Mouse (Mus musculus) erythroblast, embryonic 14.5 days (primary cell): ENCODE measurements around the gene Ccdc162. TPM values are rescaled to one million over a fixed set of nuclear protein-coding genes. Genes with fewer than 3 reads are reported as not detected.

Source experiments
- H3K27me3 ChIP-seq: 2 replicates; pipeline ENCODE4 v1.6.1; 2012; ENCODE audit warnings: inconsistent platforms; ENCODE audit not compliant: control insufficient read depth
- H3K36me3 ChIP-seq: 2 replicates; pipeline ENCODE4 v1.6.1; 2012; ENCODE audit warnings: mild to moderate bottlenecking, inconsistent platforms; ENCODE audit not compliant: control insufficient read depth
- H3K4me1 ChIP-seq: 2 replicates; pipeline ENCODE4 v1.6.1; 2012; ENCODE audit warnings: inconsistent platforms; ENCODE audit not compliant: control insufficient read depth
- H3K4me3 ChIP-seq: replicated peaks from 2 replicates; pipeline ENCODE3; 2012; ENCODE audit warnings: moderate library complexity, mild to moderate bottlenecking, inconsistent platforms
- H3K9me3 ChIP-seq: 2 replicates; pipeline ENCODE4 v1.6.1; 2012; ENCODE audit warnings: low read length, inconsistent platforms, mixed read lengths; ENCODE audit not compliant: control insufficient read depth
- GATA1 ChIP-seq: IDR thresholded peaks from 2 replicates; pipeline ENCODE4 v1.6.1; 2012; ENCODE audit warnings: low read length, inconsistent platforms, mixed read lengths
- TAL1 ChIP-seq: IDR thresholded peaks from 3 replicates; pipeline ENCODE4 v1.6.1; 2012; ENCODE audit warnings: low read length, inconsistent platforms, mixed read lengths
- polyA plus RNA-seq: library from polyadenylated mRNA; stranded (reverse); fragments of >175 nt; gene quantifications from 2 replicates; pipeline ENCODE4 v1.2.3, GENCODE M21; 2012

Ccdc162 gene
- polyA plus RNA-seq, 1 experiment, result not detected

- Histone ChIP-seq H3K4me3 (no peak overlapping the region), H3K27me3 (no peaks in the 10 kb centered on the region), H3K36me3 (no peaks in the 10 kb centered on the region), H3K4me1 (no peaks in the 10 kb centered on the region), H3K9me3 (no peaks in the 10 kb centered on the region; the same call in 1 of the 2 replicates)
- no peak for TF ChIP-seq GATA1
Measured at GRCm38 (mm10) chr10:41619988-41620387, 96.4 kb downstream of the Ccdc162 start.

DNA sequence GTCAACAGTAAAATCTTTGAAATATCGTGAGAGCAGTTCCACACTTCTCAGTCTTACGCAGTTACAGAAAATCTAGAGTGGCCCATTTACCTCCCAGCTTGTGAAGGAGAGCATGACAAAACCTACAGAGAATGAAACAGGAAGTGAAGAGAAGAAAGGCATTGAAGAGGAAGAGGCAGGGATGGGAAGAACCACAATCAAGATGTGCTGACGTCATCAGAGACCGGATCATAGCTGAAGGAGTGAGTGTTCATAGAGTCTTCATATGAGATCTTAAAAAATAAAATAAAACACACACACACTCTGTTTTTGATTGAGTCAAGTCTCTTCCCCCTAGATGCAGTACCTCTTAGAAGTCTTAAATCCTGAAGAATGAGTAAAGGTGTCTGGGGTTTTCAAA lies 100.9 kb downstream of the Ccdc162 start:
- Histone ChIP-seq H3K27me3 (no peaks in the 10 kb centered on the region), H3K9me3 (no peaks in the 10 kb centered on the region), H3K4me3 (no peak overlapping the region), H3K36me3 (no peaks in the 10 kb centered on the region), H3K4me1 (no peaks in the 10 kb centered on the region)
- no peak for TF ChIP-seq GATA1

- H3K9me3 ChIP-seq, result no peaks in the 10 kb centered on the region
Measured at GRCm38 (mm10) chr10:41611941-41612340, 104.5 kb downstream of the Ccdc162 start.

GRCm38 (mm10) chr10:41609475-41609874 lies 107.0 kb downstream of the Ccdc162 start:
- Histone ChIP-seq H3K36me3 (no peaks in the 10 kb centered on the region), H3K27me3 (no peaks in the 10 kb centered on the region), H3K4me3 (no peak overlapping the region), H3K4me1 (peaks cover 5% of the 10 kb centered on the region), H3K9me3 (no peaks in the 10 kb centered on the region)
- TF ChIP-seq TAL1 (no peak), GATA1 (no peak)

More at GRCm38 (mm10) chr10:41611941-41612340, 104.5 kb downstream of the Ccdc162 start:
- Histone ChIP-seq H3K4me1 (no peaks in the 10 kb centered on the region), H3K36me3 (no peaks in the 10 kb centered on the region), H3K4me3 (no peak overlapping the region), H3K27me3 (no peaks in the 10 kb centered on the region)
- no peak for TF ChIP-seq TAL1
- TF ChIP-seq GATA1, result no peak

- H3K27me3 ChIP-seq, result no peaks in the 10 kb centered on the region
- H3K4me1 ChIP-seq, result peaks cover 5% of the 10 kb centered on the region
- no peak overlapping the region for H3K4me3 ChIP-seq
- TF ChIP-seq TAL1, result no peak
- TF ChIP-seq GATA1, result no peak
- H3K36me3 ChIP-seq, result no peaks in the 10 kb centered on the region
- H3K9me3 ChIP-seq, result no peaks in the 10 kb centered on the region
Measured at GRCm38 (mm10) chr10:41608485-41608884, 107.9 kb downstream of the Ccdc162 start.

DNA sequence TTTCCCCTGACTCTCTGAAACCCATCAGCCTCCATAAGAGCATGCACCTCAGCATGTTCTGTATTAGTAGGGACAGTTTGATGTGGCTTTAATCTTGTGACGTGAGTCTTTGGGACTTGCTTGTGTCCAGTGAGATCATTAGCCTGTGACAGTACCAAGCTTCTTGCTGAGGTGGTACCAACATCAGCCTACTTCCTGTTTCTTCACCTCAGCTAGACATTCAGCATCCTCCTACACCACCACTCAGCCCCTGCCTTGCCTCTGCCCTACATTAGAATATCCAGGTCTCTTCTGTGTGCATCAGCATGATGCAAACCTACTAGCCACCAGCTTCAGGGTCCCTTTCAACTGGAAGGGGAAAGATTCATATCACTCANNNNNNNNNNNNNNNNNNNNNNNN lies 113.8 kb downstream of the Ccdc162 start:
- Histone ChIP-seq H3K4me3 (no peak overlapping the region), H3K36me3 (no peaks in the 10 kb centered on the region), H3K27me3 (no peaks in the 10 kb centered on the region), H3K4me1 (peaks cover 10% of the 10 kb centered on the region), H3K9me3 (no peaks in the 10 kb centered on the region)
- TF ChIP-seq TAL1, result no peak
- no peak for TF ChIP-seq GATA1

- no peak overlapping the region for H3K4me3 ChIP-seq
- H3K36me3 ChIP-seq, result no peaks in the 10 kb centered on the region
- no peak for TF ChIP-seq TAL1
- no peak for TF ChIP-seq GATA1
- H3K4me1 ChIP-seq, result peaks cover 10% of the 10 kb centered on the region
- no peaks in the 10 kb centered on the region for H3K27me3 ChIP-seq
- H3K9me3 ChIP-seq, result no peaks in the 10 kb centered on the region
Measured at GRCm38 (mm10) chr10:41601898-41602545, 114.4 kb downstream of the Ccdc162 start.

DNA sequence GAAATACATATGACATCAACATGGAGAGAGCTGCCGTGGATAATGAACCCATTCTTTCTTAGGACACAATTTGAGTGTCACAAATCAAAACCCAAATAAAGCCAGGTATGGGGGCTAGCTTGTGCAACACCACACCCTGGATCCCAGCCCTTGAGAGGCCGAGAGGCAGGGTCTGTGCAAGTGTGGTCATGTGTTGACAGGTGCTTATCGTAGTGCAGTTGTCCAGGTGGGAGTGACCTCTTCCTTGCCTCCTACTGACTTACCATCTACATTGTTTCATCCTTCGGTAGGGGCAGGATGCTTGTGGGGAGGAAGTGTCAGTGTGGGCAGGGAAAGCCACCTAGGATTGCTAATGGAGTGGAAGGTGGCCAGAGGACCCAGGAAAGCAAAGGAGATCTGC lies 115.1 kb downstream of the Ccdc162 start:
- H3K36me3 ChIP-seq, result no peaks in the 10 kb centered on the region
- TF ChIP-seq TAL1 (no peak), GATA1 (no peak)
- H3K27me3 ChIP-seq, result no peaks in the 10 kb centered on the region
- peaks cover 10% of the 10 kb centered on the region for H3K4me1 ChIP-seq
- H3K9me3 ChIP-seq, result no peaks in the 10 kb centered on the region
- no peak overlapping the region for H3K4me3 ChIP-seq

DNA sequence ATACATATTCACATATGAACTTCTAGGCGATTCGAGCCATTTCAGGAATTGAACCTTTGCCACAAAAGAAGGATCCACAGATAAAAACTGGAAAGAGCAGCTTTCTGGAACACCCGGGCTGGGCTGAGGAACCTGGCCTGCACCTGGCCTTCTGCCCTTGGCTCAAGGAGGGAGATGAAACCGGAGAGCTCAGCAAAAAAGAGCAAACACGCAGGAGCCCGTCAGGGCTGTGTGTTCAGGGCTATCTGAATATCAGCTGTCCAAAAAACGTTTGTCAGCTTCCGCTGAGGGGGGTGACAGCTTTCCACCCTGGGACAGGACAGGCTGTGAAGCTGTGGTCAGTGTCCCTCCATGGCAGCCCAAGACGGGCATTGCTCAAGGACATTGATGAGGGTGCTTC lies 117.4 kb downstream of the Ccdc162 start:
- Histone ChIP-seq H3K36me3 (no peaks in the 10 kb centered on the region), H3K4me3 (no peak overlapping the region), H3K27me3 (no peaks in the 10 kb centered on the region), H3K9me3 (no peaks in the 10 kb centered on the region), H3K4me1 (peaks cover 8% of the 10 kb centered on the region)
- TF ChIP-seq TAL1, result no peak
- TF ChIP-seq GATA1, result no peak

DNA sequence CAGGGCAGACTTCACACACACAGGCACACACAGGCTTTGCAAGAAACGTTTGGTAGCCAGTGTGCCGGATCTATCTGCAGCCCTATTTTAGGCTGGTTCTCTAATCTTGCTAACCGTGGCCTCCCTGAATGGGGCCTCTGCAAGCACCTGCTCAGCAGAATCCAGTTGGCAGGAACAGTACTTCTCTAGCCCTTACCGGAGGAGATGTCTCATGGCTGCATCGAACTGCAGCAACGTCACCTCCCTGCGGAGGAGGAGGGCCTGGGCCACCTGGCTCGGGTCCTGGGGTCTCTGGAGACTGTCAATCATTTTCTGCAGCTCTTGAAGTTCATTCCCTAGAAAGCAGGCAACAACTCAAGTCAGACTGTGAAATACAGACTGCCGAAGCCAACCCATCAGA lies 118.2 kb downstream of the Ccdc162 start:
- no peaks in the 10 kb centered on the region for H3K27me3 ChIP-seq
- H3K36me3 ChIP-seq, result no peaks in the 10 kb centered on the region
- TF ChIP-seq GATA1 (no peak), TAL1 (no peak)
- H3K4me3 ChIP-seq, result no peak overlapping the region
- no peaks in the 10 kb centered on the region for H3K9me3 ChIP-seq
- H3K4me1 ChIP-seq, result peaks cover 8% of the 10 kb centered on the region
